In the genomic region with DNA sequence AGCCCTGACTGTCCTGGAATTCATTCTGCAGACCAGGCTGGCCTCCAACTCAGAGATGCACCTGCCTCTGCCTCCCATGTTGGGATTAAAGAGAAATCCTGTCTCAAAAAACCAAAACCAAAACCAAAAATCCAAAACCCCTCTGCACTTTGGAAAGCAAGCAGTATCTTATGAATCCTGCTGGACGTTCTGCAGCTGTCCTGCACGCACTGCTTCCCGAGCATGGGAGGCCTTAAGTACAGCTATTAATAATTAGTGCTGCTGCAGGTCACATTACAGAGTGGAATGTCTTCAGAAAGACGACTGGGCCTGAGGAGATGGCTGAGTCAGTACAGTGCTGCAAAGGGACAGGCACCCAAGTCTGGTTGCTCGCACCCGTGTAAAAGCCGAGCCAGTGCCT, we compare ENCODE assay signal across 19 mouse cellular contexts. TPM values are rescaled to one million over a fixed set of nuclear protein-coding genes. Genes with fewer than 3 reads are reported as not detected.
A peak's percentile ranks its signal among the peaks of the same experiment; 100 is the strongest.
DNase-seq lines count a peak whose midpoint lies in the region; TF ChIP-seq lines count a peak whose summit lies in the region.
"Had no signal": no experiment of that assay in that cellular context is flagged by ENCODE, and none has a peak within 500 bp of the region (broad histone marks: within the 10 kb centered on the region; RNA-seq: fewer than 3 reads in every experiment).

No protein-coding gene starts in this region.

- intact Hi-C loops in heart, postnatal 25 days (cut with DNase I): no loop called here

- peaks cover 62% of the 10 kb centered on the region for H3K36me3 ChIP-seq in heart, embryonic 10.5 days
- peaks cover 17% of the 10 kb centered on the region for H3K36me3 ChIP-seq in myocyte (ENCODE audit: control insufficient read depth, insufficient read depth)

- 80% methylated on average over 7 of the region's 7 CpGs for WGBS in heart, embryonic 10.5 days

- H3K27ac ChIP-seq in heart, embryonic 10.5 days: 0 out of 2 replicates have a peak overlapping the region, but pooled peaks have one; percentile 32

- no peaks in the 10 kb centered on the region for H3K79me2 ChIP-seq in myocyte (ENCODE audit: control insufficient read depth, insufficient read depth)

- no peak for TF ChIP-seq POLR2A in myocyte (IDR thresholded peaks at IDR 0.05; ENCODE audit: insufficient read length, low read depth)

- H3K4me3 ChIP-seq in heart, embryonic 10.5 days: no peak overlapping the region
- no peak overlapping the region for H3K4me3 ChIP-seq in myocyte

- H3ac ChIP-seq in myocyte (ENCODE audit: control insufficient read depth, insufficient read length): no peak overlapping the region

- peak overlapping the region; percentile 32 for H3K4me2 ChIP-seq in myocyte (ENCODE audit: low read depth)

- peak; percentile 78 for DNase-seq in heart, adult 11 months
- no peak for DNase-seq in heart, adult 8-10 months (ENCODE audit: low spot score)
- DNase-seq in heart, embryonic 10.5 days (ENCODE audit: low spot score): no peak
- DNase-seq in heart, postnatal 25 days (ENCODE audit: low spot score): no peak
- DNase-seq in left cerebral cortex, adult 18-20 months (ENCODE audit: low spot score in 2 of 2): no peak
- DNase-seq: adrenal gland, adult 2 months; adrenal gland, adult 8-10 months; adrenal gland, postnatal 10 days; adrenal gland, postnatal 14 days; adrenal gland, postnatal 25 days; adrenal gland, postnatal 36 days; B cell, adult 2 months; cerebellum, adult 11 months; cerebellum, adult 11-12 months; cerebellum, adult 18-20 months had no signal

- no peaks in the 10 kb centered on the region for H3K9me3 ChIP-seq in heart, embryonic 10.5 days
- H3K9me3 ChIP-seq: G1E had no signal

- peaks cover 19% of the 10 kb centered on the region for H3K4me1 ChIP-seq in heart, embryonic 10.5 days

- H3K27me3 ChIP-seq in heart, embryonic 10.5 days (ENCODE audit: insufficient read depth, poor library complexity, severe bottlenecking): no peaks in the 10 kb centered on the region
- H3K27me3 ChIP-seq in myocyte (ENCODE audit: control insufficient read depth, insufficient read depth, insufficient read length): no peaks in the 10 kb centered on the region
- H3K27me3 ChIP-seq: CH12.LX, Patski had no signal

TF ChIP-seq in myocyte, 11 proteins besides CTCF, POLR2A, EP300 and RAD21:
- TF ChIP-seq MYOG (IDR thresholded peaks at IDR 0.05; ENCODE audit: control insufficient read depth in 1 of 3, insufficient read depth in 1 of 3, insufficient read length in 2 of 3, low read depth in 2 of 3): peak in 2 of 3 experiments; percentile 36 to 65
- no peak for TF ChIP-seq SRF (IDR thresholded peaks at IDR 0.05; ENCODE audit: control insufficient read depth, insufficient read length, low read depth)
- peak in 2 of 3 experiments; percentile 73 to 75 for TF ChIP-seq MYOD1 (IDR thresholded peaks at IDR 0.05; ENCODE audit: control insufficient read depth in 1 of 3, insufficient read length in 2 of 3, low read depth in 2 of 3)
- TF ChIP-seq TCF12 (IDR thresholded peaks at IDR 0.05; ENCODE audit: insufficient read depth, poor library complexity, severe bottlenecking): peak; percentile 15

RNA-seq across cellular contexts. Expression of a gene that starts 56.7 kb away (rescaled TPM):
- 100 to 1,000 TPM in 2 of 4 experiments, 10 to 100 TPM in 2; 91.9 to 122 (median 99.2) TPM for total RNA-seq in heart, adult 8-10 months (2022)
- polyA plus RNA-seq in heart, embryonic 10.5 days (2016; fragmentation: Nextera tagmentation; extraction: Ambion mirVana): 18.1 and 20.7 TPM in 2 replicates
- total RNA-seq in heart, postnatal 25 days (2021): 100 to 1,000 TPM; 106 to 118 TPM
- 64.1 TPM for polyA plus RNA-seq in myocyte (2012; fragmentation: generic; extraction: Trizol)
- total RNA-seq in left cerebral cortex, adult 18-20 months (2021): 10 to 100 TPM; 37.1 to 39.9 TPM
